Mouse (Mus musculus) layer of hippocampus, postnatal 25 days (tissue): Measurements from ENCODE around the gene Bco1. TPM values are rescaled to one million over a fixed set of nuclear protein-coding genes. Genes with fewer than 3 reads are reported as not detected.

Experiments used
- DNase-seq, 2 experiments: peaks; one replicate each; pipeline ENCODE4 v3.0.0; 2022; ENCODE audit warnings: mixed read lengths in 2 of 2, low spot score in 1 of 2; ENCODE audit errors: extremely low spot score in 1 of 2
- total RNA-seq, 2 experiments: library from RNA; stranded (reverse); gene quantifications; 2 replicates each; pipeline ENCODE4 v1.2.3; 2021

The Bco1 gene
- total RNA-seq: not detected

DNA sequence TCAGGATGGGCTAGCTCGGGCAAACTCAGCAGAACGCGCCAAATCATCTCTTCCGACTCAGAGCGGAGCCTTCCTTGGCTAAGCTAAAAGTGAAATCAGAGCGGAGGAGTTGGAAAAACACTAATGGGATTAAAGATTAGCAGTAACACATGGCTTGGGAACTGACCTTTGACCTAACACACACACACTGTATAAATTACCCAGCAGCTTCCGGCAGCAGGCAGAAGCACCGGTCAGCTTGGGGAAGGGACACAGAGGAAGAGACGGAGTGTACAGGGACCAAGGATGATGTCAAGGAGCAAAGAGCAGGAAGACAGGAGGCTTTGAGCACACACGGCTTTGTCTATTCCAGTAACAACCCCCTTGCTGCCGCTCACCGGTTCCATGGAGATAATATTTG lies at the start of gene Bco1:
Gene Bco1 (plus strand): TSS at position 208 of the 400 bp plus-strand sequence.
- no peak for DNase-seq

DNA sequence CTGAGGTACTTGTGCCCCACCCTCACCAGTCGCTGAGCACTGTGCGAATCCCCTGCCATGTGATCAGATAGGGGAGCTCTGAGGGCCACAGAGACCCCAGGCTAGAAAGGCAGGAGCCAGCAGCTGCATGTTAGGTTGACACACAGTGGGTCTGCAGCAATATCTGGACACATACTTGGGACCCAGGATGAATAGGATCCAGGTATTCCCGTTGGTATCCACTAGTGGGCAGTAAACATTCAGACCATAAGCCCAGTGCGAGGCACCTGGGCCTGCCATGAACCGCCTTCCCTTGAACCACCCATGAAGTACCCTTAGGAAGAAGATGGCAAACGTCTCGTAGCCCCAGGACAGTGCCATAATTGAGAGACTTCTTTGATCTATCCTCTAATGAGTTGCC lies 46.2 kb upstream of the Bco1 start:
- no peak for DNase-seq

DNA sequence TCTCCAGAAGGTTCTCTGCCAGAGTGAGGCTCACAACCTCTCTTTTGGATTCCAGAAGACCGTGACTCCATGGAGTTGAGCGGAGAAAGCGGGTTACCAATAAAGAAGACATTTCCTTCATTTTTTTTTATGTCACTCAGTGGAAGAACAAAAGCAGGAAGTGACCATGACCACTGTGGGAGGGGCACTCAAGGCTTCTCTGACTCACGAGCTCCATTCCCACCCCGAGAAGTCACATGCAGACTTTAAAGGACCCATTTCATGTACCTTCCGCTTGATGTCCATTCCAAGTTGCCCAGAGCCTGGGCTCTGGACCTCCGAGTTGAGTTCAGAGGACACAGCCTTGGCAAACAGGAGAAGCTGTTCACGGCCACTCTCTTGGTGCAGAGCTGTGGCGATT lies 44.9 kb upstream of the Bco1 start:
- DNase-seq: no peak

- no peak for DNase-seq
Observed at GRCm38 (mm10) chr8:117051316-117051715, 44.3 kb upstream of the Bco1 start.

DNA sequence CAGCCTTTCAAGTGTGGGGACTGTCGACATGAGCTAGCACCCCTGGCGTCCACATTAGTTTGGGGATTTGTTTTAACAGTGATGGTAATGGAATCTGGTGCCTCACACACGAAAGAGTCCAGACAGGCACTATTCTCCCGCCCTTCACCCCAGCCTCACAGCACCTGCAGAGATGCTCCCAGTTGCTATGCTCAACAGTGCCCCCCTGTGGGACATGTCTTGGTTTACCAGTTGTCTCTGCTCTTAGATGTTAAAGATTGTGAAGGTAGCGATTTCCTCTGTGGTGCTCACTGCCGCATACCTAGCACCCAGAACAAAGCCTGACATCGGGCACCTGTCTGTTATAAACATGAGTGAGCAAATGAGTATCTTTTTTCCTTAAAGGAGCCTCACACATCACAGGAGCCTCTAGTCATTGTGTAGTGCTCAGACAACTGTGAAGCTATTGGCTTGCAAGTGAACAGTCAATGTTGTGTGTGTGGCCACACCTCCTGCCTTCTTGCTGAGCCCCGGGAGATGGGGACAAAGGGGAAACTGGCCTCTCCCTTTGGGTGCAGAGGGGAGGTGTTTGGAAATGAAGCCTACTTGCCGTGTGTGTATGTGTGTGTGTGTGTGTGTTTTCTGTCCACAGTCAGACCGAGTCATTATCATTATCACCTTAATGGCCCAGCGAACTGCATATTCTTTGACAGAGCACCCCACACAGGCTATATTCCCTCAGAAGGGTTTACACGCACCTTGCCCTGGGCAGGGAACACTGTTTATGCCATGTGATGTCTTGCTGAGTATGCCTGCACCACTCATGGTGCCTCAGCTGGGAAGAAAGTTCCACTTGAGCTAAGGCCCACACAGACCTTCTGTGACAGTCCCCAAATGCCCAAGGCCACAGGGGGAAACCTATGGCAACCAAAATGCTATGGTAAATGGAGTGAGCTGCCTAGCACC lies 42.2 kb upstream of the Bco1 start:
- peak in 1 of 2 experiments; percentile 35 for DNase-seq

DNA sequence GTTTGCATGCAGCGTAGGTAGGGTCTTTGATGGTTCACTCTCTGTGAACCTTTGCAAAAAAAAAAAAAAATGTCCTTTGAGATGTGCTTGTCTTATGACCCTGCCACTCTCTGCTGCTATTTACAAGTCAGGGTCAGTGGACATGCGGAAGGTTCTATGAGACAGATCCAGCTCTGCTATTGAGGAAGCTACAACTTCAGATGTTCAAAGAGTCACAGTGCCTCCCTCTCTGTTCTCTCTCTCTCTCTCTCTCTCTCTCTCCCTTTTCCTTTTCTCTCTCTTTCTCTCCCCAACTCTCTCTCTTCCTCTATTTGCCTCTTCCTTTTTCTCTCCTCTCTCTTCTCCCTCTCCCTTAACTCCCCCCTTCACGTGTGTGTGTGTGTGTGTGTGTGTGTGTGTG lies 41.5 kb upstream of the Bco1 start:
- DNase-seq: no peak

- DNase-seq: no peak
Observed at GRCm38 (mm10) chr8:117055097-117055496, 40.6 kb upstream of the Bco1 start.

DNA sequence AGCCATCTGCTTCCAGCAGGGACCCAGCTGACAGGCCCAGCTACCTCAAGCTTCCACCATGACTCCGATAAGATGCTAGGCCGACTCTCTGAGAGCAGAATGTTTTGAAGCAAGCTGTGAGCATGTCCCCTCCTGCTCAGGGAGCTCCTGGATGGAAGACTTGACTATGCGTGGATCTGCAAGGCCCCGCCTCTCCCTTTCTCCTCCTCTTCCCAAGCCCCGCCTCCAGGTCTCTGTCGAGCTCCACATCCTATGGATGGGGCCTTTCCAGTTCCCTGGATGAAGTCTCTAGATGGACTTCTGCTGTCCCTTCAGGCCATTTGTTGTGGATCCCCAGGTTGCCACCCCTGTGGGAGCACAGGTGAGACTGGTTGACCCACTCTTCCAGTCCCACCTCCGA lies 36.6 kb upstream of the Bco1 start:
- DNase-seq: no peak

DNA sequence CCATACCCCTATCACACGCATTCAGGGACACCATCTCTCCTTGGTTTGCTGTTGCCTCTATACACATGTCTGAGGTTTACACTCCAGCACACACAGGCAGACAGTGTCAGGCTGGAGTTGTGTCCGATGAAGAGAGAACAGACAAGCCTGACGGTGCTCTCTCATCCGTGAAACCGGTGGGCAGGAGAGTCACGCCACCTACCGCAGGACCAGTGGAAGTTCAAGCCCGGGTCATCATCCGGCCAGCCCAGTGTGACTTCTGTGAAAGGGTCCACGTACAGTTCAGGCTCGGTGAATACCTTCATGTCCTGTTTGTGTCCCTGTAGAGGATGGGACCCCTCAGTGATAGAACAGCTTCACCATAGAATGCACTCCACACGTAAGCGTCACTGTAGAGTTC lies 35.3 kb upstream of the Bco1 start:
- DNase-seq: no peak

DNA sequence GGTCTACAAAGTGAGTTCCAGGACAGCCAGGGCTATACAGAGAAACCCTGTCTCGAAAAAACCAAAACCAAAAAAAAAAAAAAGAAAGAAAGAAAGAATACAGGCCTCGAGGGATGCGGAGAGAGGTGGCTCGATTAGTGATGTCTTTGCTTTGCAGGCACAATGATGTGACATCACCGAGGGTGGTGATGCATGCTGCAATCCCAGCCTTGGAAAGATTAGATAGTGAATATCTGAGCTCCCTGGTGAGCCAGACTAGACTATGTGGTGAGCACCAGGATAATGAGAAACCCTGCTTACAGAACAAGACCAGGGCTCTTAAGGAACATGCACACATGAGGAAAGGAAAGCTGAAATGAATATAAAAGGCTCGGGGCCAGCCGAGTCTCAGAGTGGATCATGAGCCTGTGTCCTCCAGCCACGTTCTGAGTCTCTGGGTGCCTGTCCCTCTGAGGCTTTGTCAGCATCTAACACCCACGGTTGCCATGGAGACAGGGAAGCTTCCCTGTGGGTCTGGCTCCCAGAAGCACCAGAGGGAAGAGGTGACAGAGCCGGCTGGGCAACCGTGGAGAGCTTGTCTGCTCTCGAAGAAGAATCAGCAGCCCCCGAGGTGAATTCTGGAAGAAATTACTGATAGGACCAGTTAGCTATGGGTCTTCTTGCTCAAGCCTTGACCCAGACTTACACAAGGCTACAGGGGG lies 34.3 kb upstream of the Bco1 start:
- DNase-seq: peak in 1 of 2 experiments; percentile 33

GRCm38 (mm10) chr8:117066955-117067354 lies 28.7 kb upstream of the Bco1 start:
- DNase-seq: no peak

GRCm38 (mm10) chr8:117067396-117067795 lies 28.3 kb upstream of the Bco1 start:
- no peak for DNase-seq

GRCm38 (mm10) chr8:117068294-117068693 lies 27.4 kb upstream of the Bco1 start:
- no peak for DNase-seq

- peak in 1 of 2 experiments; percentile 38 for DNase-seq
Observed at GRCm38 (mm10) chr8:117069708-117070107, 25.9 kb upstream of the Bco1 start.

- no peak for DNase-seq
Observed at GRCm38 (mm10) chr8:117074350-117075182, 21.1 kb upstream of the Bco1 start.

DNA sequence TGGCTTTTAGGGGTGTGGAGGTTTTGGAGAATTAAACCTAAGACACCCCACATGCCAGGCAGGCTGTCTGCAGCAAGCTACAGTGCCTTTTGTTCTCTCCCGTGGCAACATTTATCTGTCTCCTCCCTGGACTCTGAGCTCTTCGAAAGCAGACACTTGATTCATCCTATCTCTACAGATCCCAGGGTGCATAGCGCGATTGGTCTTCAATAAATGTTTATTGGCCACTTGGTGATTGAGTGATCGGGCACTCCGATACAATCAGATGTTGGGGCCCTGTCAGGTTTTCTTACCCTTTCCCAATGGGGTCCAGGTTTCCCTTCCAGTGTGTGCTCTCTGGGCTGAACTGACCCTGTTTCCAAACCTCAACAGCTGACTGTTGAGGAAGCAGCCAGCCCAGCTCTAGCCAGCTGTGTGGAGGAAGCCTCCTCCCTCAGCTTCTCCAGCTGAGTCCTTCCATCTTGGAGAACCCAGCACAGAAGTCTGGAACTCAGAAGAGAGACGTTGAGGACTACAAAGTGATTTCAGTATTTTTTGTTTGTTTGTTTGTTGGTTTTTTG lies 17.2 kb upstream of the Bco1 start:
- DNase-seq: no peak

DNA sequence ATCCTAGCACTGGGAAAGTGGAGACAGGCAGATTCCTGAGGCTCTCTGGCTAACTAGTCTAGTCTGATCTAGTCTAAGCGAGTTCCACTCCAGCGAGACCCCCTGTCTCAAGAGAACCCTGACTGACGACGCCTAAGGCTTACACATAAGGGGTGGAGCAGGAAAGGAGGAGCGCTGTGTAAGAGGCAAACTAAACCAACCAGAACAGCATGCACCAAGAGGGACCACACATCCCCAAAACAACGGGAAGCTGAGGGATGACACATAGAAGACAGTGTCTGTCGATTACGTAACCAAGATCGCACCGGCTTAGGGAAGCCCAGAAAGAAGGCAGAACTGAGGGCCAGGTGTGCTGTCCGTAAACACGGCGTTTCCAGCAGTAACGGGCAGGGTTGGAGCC lies 16.0 kb upstream of the Bco1 start:
- DNase-seq: no peak

DNA sequence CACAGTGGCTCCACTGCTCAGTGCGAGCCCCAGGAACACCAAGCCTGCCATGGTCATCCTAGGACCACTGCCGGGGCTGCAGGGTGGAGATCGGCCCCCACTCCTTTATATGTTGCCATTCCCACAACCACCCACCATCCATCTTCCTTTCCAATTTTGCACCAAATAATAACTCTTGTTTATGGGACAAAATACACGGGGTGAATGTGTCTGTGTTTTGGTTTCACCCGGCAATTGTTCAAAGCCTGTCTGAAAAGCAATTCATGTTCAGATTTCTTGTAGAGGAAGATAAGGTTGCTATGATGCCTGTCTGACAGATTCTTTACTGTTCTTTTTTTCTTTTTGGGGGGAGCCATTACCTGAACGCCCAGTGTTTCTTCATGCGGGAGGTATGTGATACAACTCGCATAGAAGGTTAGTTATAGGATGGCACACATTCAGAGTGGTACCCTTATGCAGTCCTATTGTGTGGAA lies 13.2 kb upstream of the Bco1 start, which contains the start of gene Pkd1l2:
Gene Pkd1l2 (minus strand): TSS at position 51 of the 474 bp plus-strand sequence.
- DNase-seq: no peak

GRCm38 (mm10) chr8:117082947-117083559 lies 12.6 kb upstream of the Bco1 start:
- no peak for DNase-seq

DNA sequence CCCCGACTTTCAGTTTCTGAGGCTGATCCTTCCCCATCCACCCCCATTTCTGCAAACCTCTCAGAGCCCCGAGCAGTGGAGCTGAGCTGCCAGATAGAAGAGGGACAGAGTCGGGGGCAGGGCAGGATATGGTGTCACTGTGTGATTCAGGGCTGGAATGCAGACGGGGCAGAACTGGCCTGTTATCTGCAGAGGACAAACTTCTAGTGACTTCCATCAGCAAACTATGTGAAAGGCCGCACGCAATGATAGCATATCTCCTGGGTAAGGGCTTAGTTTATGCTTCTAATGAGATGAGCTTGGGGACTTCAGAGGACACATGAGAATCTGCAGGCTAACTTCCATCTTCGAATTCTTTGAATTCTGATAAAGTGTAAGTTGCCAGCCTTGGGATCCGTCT lies 10.1 kb upstream of the Bco1 start:
- DNase-seq: no peak
